Mouse (Mus musculus) fat pad, adult 2 months (tissue): ENCODE data around the gene Ppm1h.
"Not testable (repeated sequence)": the region's sequence is repeated elsewhere in the genome, so short reads cannot be mapped to it uniquely, and the experiment has no call there.

Experiments used
- DNase-seq: peaks from one replicate; pipeline ENCODE4 v3.0.0-alpha.2; 2011; ENCODE audit warnings: low read depth, low spot score; ENCODE audit errors: extremely low read depth

The Ppm1h gene

GRCm38 (mm10) chr10:122920218-122920795 lies 241.7 kb downstream of the Ppm1h start:
- DNase-seq = no peak

- DNase-seq = no peak
These were observed 243.7 kb downstream of the Ppm1h start for GRCm38 (mm10) chr10:122922226-122922625.

GRCm38 (mm10) chr10:122924571-122924970 lies 246.0 kb downstream of the Ppm1h start:
- DNase-seq = not testable (repeated sequence)

- DNase-seq = no peak
These were observed 247.7 kb downstream of the Ppm1h start for GRCm38 (mm10) chr10:122926275-122926674.

- DNase-seq = no peak
These were observed 252.0 kb downstream of the Ppm1h start for GRCm38 (mm10) chr10:122930520-122930919.

- DNase-seq = no peak
These were observed 252.8 kb downstream of the Ppm1h start for GRCm38 (mm10) chr10:122931193-122931832.

- no peak for DNase-seq
These were observed 253.4 kb downstream of the Ppm1h start for GRCm38 (mm10) chr10:122931851-122932550.

GRCm38 (mm10) chr10:122933053-122933838 lies 254.7 kb downstream of the Ppm1h start:
- DNase-seq = no peak

GRCm38 (mm10) chr10:122935406-122935805 lies 256.8 kb downstream of the Ppm1h start:
- DNase-seq = not testable (repeated sequence)

GRCm38 (mm10) chr10:122937380-122937779 lies 258.8 kb downstream of the Ppm1h start:
- DNase-seq = not testable (repeated sequence)

- DNase-seq = no peak
These were observed 261.0 kb downstream of the Ppm1h start for GRCm38 (mm10) chr10:122939546-122939945.

GRCm38 (mm10) chr10:122942771-122943170 lies 264.2 kb downstream of the Ppm1h start:
- DNase-seq = no peak

- DNase-seq = no peak
These were observed 265.3 kb downstream of the Ppm1h start for GRCm38 (mm10) chr10:122943824-122944223.

- DNase-seq = no peak
These were observed 266.3 kb downstream of the Ppm1h start for GRCm38 (mm10) chr10:122944888-122945287.

GRCm38 (mm10) chr10:122950966-122951365 lies 272.4 kb downstream of the Ppm1h start:
- no peak for DNase-seq

GRCm38 (mm10) chr10:122953576-122953975 lies 275.0 kb downstream of the Ppm1h start:
- no peak for DNase-seq

- DNase-seq = no peak
These were observed 279.4 kb downstream of the Ppm1h start for GRCm38 (mm10) chr10:122957918-122958317.

- no peak for DNase-seq
These were observed 280.1 kb downstream of the Ppm1h start for GRCm38 (mm10) chr10:122958699-122959098.

GRCm38 (mm10) chr10:122960216-122960615 lies 281.7 kb downstream of the Ppm1h start:
- DNase-seq = no peak

- DNase-seq = no peak
These were observed 282.2 kb downstream of the Ppm1h start for GRCm38 (mm10) chr10:122960738-122961137.

GRCm38 (mm10) chr10:122961494-122961893 lies 282.9 kb downstream of the Ppm1h start:
- DNase-seq = no peak
